8 mouse cellular contexts compared by ENCODE assay signal in genomic region chr5:110779998-110780760, GRCm38 (mm10). TPM values are rescaled to one million over a fixed set of nuclear protein-coding genes. Genes with fewer than 3 reads are reported as not detected.
DNase-seq lines count a peak whose midpoint lies in the region; ATAC-seq and TF ChIP-seq lines count a peak whose summit lies in the region.

Gene Pus1, minus strand, starts transcription at chr5:110780659.

- H3K4me1 ChIP-seq in ES-Bruce4 (ENCODE audit: control insufficient read depth, insufficient read depth, low read length): peaks cover 3% of the 10 kb centered on the region
- H3K4me1 ChIP-seq in forebrain, embryonic 14.5 days (ENCODE audit: control insufficient read depth, insufficient read depth, low read length): peaks cover 4% of the 10 kb centered on the region
- peaks cover 27% of the 10 kb centered on the region for H3K4me1 ChIP-seq in neural tube, embryonic 15.5 days

- under 1% methylated on average over 55 of the region's 57 CpGs for WGBS in forebrain, embryonic 14.5 days
- 0% methylated on average over 53 of the region's 57 CpGs for whole genome bisulfite sequencing in neural tube, embryonic 15.5 days

- peak; percentile 54 for ATAC-seq in cerebellum, adult (ENCODE audit: insufficient number of reproducible peaks, low FRiP score, low TSS enrichment)
- peak; percentile 88 for ATAC-seq in forebrain, embryonic 14.5 days
- ATAC-seq in neural tube, embryonic 15.5 days (ENCODE audit: low FRiP score): peak; percentile 86

- H3K9me3 ChIP-seq in ES-Bruce4 (replicated peaks; ENCODE audit: control insufficient read depth, insufficient read depth, low read length, poor library complexity, severe bottlenecking): no peaks in the 10 kb centered on the region
- H3K9me3 ChIP-seq in forebrain, embryonic 14.5 days (replicated peaks; ENCODE audit: control insufficient read depth, low read length): no peaks in the 10 kb centered on the region
- no peaks in the 10 kb centered on the region for H3K9me3 ChIP-seq in neural tube, embryonic 15.5 days (replicated peaks)

- no peak for TF ChIP-seq POLR2A in ES-Bruce4 (IDR thresholded peaks at IDR 0.05; ENCODE audit: insufficient read depth, low read length)

- intact Hi-C loops in heart, postnatal 14 days (cut with DNase I): loop anchor here (2.0 kb wide), 1 partner anchor 29 kb away; no protein-coding TSS in a partner anchor

- H3K9ac ChIP-seq in ES-Bruce4 (ENCODE audit: low read depth, poor library complexity, severe bottlenecking): peak within 1 kb of the TSS; percentile 84
- H3K9ac ChIP-seq in forebrain, embryonic 14.5 days (ENCODE audit: low read length): peak within 1 kb of the TSS; percentile 77
- peak within 1 kb of the TSS; percentile 66 for H3K9ac ChIP-seq in neural tube, embryonic 15.5 days (replicated peaks)

- TF ChIP-seq CTCF in ES-Bruce4 (IDR thresholded peaks at IDR 0.05; ENCODE audit: low read depth, low read length): no peak

- H3K4me2 ChIP-seq in forebrain, embryonic 14.5 days (ENCODE audit: low read length): peak within 1 kb of the TSS; percentile 92
- peak within 1 kb of the TSS; percentile 72 for H3K4me2 ChIP-seq in neural tube, embryonic 15.5 days

- peaks cover 5% of the 10 kb centered on the region; the same call in 1 of the 2 replicates for H3K36me3 ChIP-seq in ES-Bruce4 (ENCODE audit: control insufficient read depth, insufficient read depth, low read length, poor library complexity, severe bottlenecking)
- H3K36me3 ChIP-seq in forebrain, embryonic 14.5 days (ENCODE audit: control insufficient read depth, insufficient read depth, low read length): peaks cover 16% of the 10 kb centered on the region
- H3K36me3 ChIP-seq in neural tube, embryonic 15.5 days: peaks cover 19% of the 10 kb centered on the region

- H3K27me3 ChIP-seq in ES-Bruce4 (ENCODE audit: control insufficient read depth, insufficient read depth, low read length, poor library complexity, severe bottlenecking): no peaks in the 10 kb centered on the region
- H3K27me3 ChIP-seq in forebrain, embryonic 14.5 days (replicated peaks; ENCODE audit: control insufficient read depth, insufficient read depth, low read length): no peaks in the 10 kb centered on the region
- H3K27me3 ChIP-seq in neural tube, embryonic 15.5 days (replicated peaks): no peaks in the 10 kb centered on the region

- DNase-seq in forebrain, embryonic 14.5 days (ENCODE audit: low spot score): peak; percentile 93
- DNase-seq in heart, postnatal 14 days: peak; percentile 94 to 97
- DNase-seq in layer of hippocampus, adult 11-12 months (ENCODE audit: low spot score): peak; percentile 92
- peak; percentile 93 to 95 for DNase-seq in lung, adult 18-20 months
- peak; percentile 90 for DNase-seq in testis, postnatal 14 days (ENCODE audit: low spot score)

- no peak within 1 kb of the TSS for H3K27ac ChIP-seq in ES-Bruce4 (ENCODE audit: insufficient read depth, low read length)
- no peak within 1 kb of the TSS for H3K27ac ChIP-seq in forebrain, embryonic 14.5 days (ENCODE audit: low read depth, low read length)
- H3K27ac ChIP-seq in neural tube, embryonic 15.5 days (replicated peaks): peak within 1 kb of the TSS; percentile 58

- peak within 1 kb of the TSS; percentile 78 for H3K4me3 ChIP-seq in ES-Bruce4 (ENCODE audit: low read depth, low read length)
- H3K4me3 ChIP-seq in forebrain, embryonic 14.5 days (ENCODE audit: low read depth, low read length): peak within 1 kb of the TSS; percentile 74
- H3K4me3 ChIP-seq in neural tube, embryonic 15.5 days (replicated peaks): peak within 1 kb of the TSS; percentile 78

- TF ChIP-seq EP300 in ES-Bruce4 (IDR thresholded peaks at IDR 0.05; ENCODE audit: insufficient read depth, low read depth, low read length): no peak

RNA-seq across cellular contexts. Expression of gene Pus1, which starts in this region (rescaled TPM):
- polyA plus RNA-seq in ES-Bruce4 (2011; ENCODE audit: insufficient read depth, insufficient read length, low read depth, missing spikeins): 30.9 and 32.4 TPM in 2 replicates
- 13.8 and 14.9 TPM in 2 replicates for polyA plus RNA-seq in forebrain, embryonic 14.5 days (2014; fragmentation: Nextera tagmentation; extraction: Ambion mirVana)
- total RNA-seq in heart, postnatal 14 days (2021): 10 to 100 TPM; 15.3 to 15.4 TPM
- polyA plus RNA-seq in neural tube, embryonic 15.5 days (2015; fragmentation: Nextera tagmentation; extraction: Ambion mirVana): 23.0 and 31.6 TPM in 2 replicates
